Mouse (Mus musculus): ENCODE measurements around the gene Gm47996. TPM values are rescaled to one million over a fixed set of nuclear protein-coding genes. Genes with fewer than 3 reads are reported as not detected.
"Not testable (repeated sequence)": the region's sequence is repeated elsewhere in the genome, so short reads cannot be mapped to it uniquely, and the experiment has no call there.

Gene Gm47996
- total and polyA plus RNA-seq, 3 experiments, result not detected

GRCm38 (mm10) chr1:151208944-151209343 is 987 bp upstream of the Gm47996 start:
- H3K4me3 ChIP-seq (ENCODE audit: control insufficient read depth in 1 of 2, insufficient read depth in 1 of 2, low read depth in 2 of 2, low read length in 2 of 2); H3K27ac ChIP-seq (ENCODE audit: control insufficient read depth, low read depth, low read length); H3K79me2 ChIP-seq (ENCODE audit: control insufficient read depth, insufficient read depth, low read length, poor library complexity); DNase-seq (ENCODE audit: low read depth, low spot score); H3K4me1 ChIP-seq (ENCODE audit: control insufficient read depth in 1 of 2, insufficient read depth in 2 of 2, low read length in 2 of 2); H3K36me3 ChIP-seq (ENCODE audit: control insufficient read depth in 1 of 2, insufficient read depth in 2 of 2, low read length in 2 of 2); H3K9ac ChIP-seq (ENCODE audit: control insufficient read depth, low read depth, low read length, poor library complexity, severe bottlenecking); H3K9me3 ChIP-seq (replicated peaks; ENCODE audit: insufficient read depth, low read length); H3K27me3 ChIP-seq (ENCODE audit: control insufficient read depth in 1 of 2, insufficient read depth in 2 of 2, low read length in 2 of 2): not testable (repeated sequence)
- TF ChIP-seq TCF12 (IDR thresholded peaks at IDR 0.05; ENCODE audit: low read depth, low read length) (peak; percentile 60; the same call in 1 of the 2 replicates), GATA1 (IDR thresholded peaks at IDR 0.05; ENCODE audit: low read depth, low read length) (peak; percentile 73), EP300 (IDR thresholded peaks at IDR 0.05; ENCODE audit: low read depth in 1 of 2, low read length in 2 of 2) (peak; percentile 27 to 38; a peak in 1 of 4 replicates)

- peak; percentile 30 for DNase-seq (ENCODE audit: low read depth, low spot score)
- H3K79me2 ChIP-seq (ENCODE audit: control insufficient read depth, insufficient read depth, low read length, poor library complexity); H3K9me3 ChIP-seq (replicated peaks; ENCODE audit: insufficient read depth, low read length); H3K36me3 ChIP-seq (ENCODE audit: control insufficient read depth in 1 of 2, insufficient read depth in 2 of 2, low read length in 2 of 2); H3K4me3 ChIP-seq (ENCODE audit: control insufficient read depth in 1 of 2, insufficient read depth in 1 of 2, low read depth in 2 of 2, low read length in 2 of 2); H3K27ac ChIP-seq (ENCODE audit: control insufficient read depth, low read depth, low read length); H3K9ac ChIP-seq (ENCODE audit: control insufficient read depth, low read depth, low read length, poor library complexity, severe bottlenecking); H3K27me3 ChIP-seq (ENCODE audit: control insufficient read depth in 1 of 2, insufficient read depth in 2 of 2, low read length in 2 of 2); H3K4me1 ChIP-seq (ENCODE audit: control insufficient read depth in 1 of 2, insufficient read depth in 2 of 2, low read length in 2 of 2): not testable (repeated sequence)
- TF ChIP-seq ZNF384 (IDR thresholded peaks at IDR 0.05; ENCODE audit: low read depth, low read length), result peak; percentile 60
- TF ChIP-seq ETS1 (IDR thresholded peaks at IDR 0.05; ENCODE audit: low read depth, low read length), result peak; percentile 20; the same call in 1 of the 2 replicates
- 0 out of 2 replicates have a peak, but pooled peaks have one; percentile 38 for TF ChIP-seq TCF12 (IDR thresholded peaks at IDR 0.05; ENCODE audit: low read depth, low read length)
- TF ChIP-seq EP300 (IDR thresholded peaks at IDR 0.05; ENCODE audit: low read depth in 1 of 2, low read length in 2 of 2), result peak; percentile 33 to 47; a peak in 3 of 4 replicates
- TF ChIP-seq GATA1 (IDR thresholded peaks at IDR 0.05; ENCODE audit: low read depth, low read length), result peak; percentile 74
Observed at GRCm38 (mm10) chr1:151211666-151212065, 1.7 kb downstream of the Gm47996 start.

DNA sequence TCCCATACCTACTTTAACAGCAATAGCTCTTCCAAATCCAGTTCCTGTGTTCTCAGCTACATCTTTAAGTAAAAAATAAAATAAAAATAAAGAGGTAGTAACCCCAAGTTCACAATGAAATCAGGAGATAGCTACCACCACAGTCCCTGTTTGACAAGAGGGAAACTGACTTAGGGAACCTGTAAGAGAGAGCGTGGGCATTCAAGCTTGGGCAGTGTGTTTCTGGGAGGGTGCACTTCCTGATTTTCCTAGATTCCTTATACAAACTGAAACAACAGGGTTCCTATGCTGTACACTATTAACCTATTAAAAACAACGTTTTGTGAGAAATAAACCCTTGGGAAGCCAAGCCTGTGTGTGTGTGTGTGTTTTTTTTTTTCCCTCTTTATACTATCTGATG is 4.9 kb downstream of the Gm47996 start:
- TF ChIP-seq EP300 (IDR thresholded peaks at IDR 0.05; ENCODE audit: low read depth in 1 of 2, low read length in 2 of 2) (no peak), ZNF384 (IDR thresholded peaks at IDR 0.05; ENCODE audit: low read depth, low read length) (no peak), MAFK (IDR thresholded peaks at IDR 0.05; ENCODE audit: borderline replicate concordance, low read depth, low read length) (no peak), USF2 (IDR thresholded peaks at IDR 0.05; ENCODE audit: borderline replicate concordance in 1 of 2, insufficient read depth in 1 of 2, low read depth in 1 of 2, low read length in 2 of 2) (no peak), ZKSCAN1 (IDR thresholded peaks at IDR 0.05; ENCODE audit: low read depth, low read length) (no peak)
- no peaks in the 10 kb centered on the region for H3K9me3 ChIP-seq (replicated peaks; ENCODE audit: insufficient read depth, low read length)
- H3K4me1 ChIP-seq (ENCODE audit: control insufficient read depth in 1 of 2, insufficient read depth in 2 of 2, low read length in 2 of 2), result peaks cover 3 to 8% of the 10 kb centered on the region in 2 experiments; a peak in 2 of 4 replicates
- no peak overlapping the region for H3K9ac ChIP-seq (ENCODE audit: control insufficient read depth, low read depth, low read length, poor library complexity, severe bottlenecking)
- no peak for DNase-seq (ENCODE audit: low read depth, low spot score)
- H3K27ac ChIP-seq (ENCODE audit: control insufficient read depth, low read depth, low read length), result no peak overlapping the region
- no peaks in the 10 kb centered on the region for H3K79me2 ChIP-seq (ENCODE audit: control insufficient read depth, insufficient read depth, low read length, poor library complexity)
- H3K27me3 ChIP-seq (ENCODE audit: control insufficient read depth in 1 of 2, insufficient read depth in 2 of 2, low read length in 2 of 2), result no peaks in the 10 kb centered on the region
- no peak overlapping the region for H3K4me3 ChIP-seq (ENCODE audit: control insufficient read depth in 1 of 2, insufficient read depth in 1 of 2, low read depth in 2 of 2, low read length in 2 of 2)
- H3K36me3 ChIP-seq (ENCODE audit: control insufficient read depth in 1 of 2, insufficient read depth in 2 of 2, low read length in 2 of 2), result peaks cover 0 to 9% of the 10 kb centered on the region in 2 experiments; a peak in 2 of 4 replicates

All from MEL (cell line).